Comparison of ENCODE assay signal across 16 mouse cellular contexts in the genomic region with DNA sequence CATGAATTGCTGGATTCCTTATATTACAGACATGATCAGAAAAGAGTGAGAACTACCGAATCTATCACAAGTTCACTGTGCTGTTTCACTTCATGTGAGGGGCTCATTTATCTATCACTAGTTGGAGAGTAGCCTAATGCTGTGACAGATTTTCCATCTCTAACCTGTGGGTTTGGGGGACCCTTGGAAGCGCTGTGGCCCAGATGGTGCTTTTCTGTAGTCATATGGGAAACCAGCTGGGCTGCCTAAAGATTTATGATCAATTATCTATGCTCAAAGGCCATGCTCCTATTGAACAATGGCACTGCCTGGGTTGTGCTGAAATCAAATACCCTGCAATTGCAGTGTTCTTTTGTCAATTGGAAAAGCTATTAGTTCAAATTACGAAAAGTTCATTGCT.
DNase-seq lines count a peak whose midpoint lies in the region; ATAC-seq and TF ChIP-seq lines count a peak whose summit lies in the region.
"Had no signal": no experiment of that assay in that cellular context is flagged by ENCODE, and none has a peak within 500 bp of the region (broad histone marks: within the 10 kb centered on the region; RNA-seq: fewer than 3 reads in every experiment).

No protein-coding gene starts in this region.

- TF ChIP-seq CTCF in forebrain, postnatal 0 days (IDR thresholded peaks at IDR 0.05; ENCODE audit: low read depth): no peak
- no peak for TF ChIP-seq CTCF in hindbrain, postnatal 0 days (IDR thresholded peaks at IDR 0.05; ENCODE audit: low read depth)

- H3K9me3 ChIP-seq in midbrain, embryonic 12.5 days: no peaks in the 10 kb centered on the region
- no peaks in the 10 kb centered on the region for H3K9me3 ChIP-seq in midbrain, embryonic 13.5 days
- no peaks in the 10 kb centered on the region for H3K9me3 ChIP-seq in forebrain, postnatal 0 days (ENCODE audit: low read length)
- H3K9me3 ChIP-seq in hindbrain, postnatal 0 days (ENCODE audit: low read length): no peaks in the 10 kb centered on the region
- H3K9me3 ChIP-seq in neural tube, embryonic 12.5 days: no peaks in the 10 kb centered on the region
- H3K9me3 ChIP-seq: heart, embryonic 12.5 days; liver, embryonic 15.5 days; stomach, embryonic 15.5 days had no signal

- no peak overlapping the region for H3K4me2 ChIP-seq in midbrain, embryonic 12.5 days (replicated peaks)
- H3K4me2 ChIP-seq in midbrain, embryonic 13.5 days (replicated peaks): no peak overlapping the region
- no peak overlapping the region for H3K4me2 ChIP-seq in forebrain, postnatal 0 days (ENCODE audit: low read depth)
- no peak overlapping the region for H3K4me2 ChIP-seq in hindbrain, postnatal 0 days (ENCODE audit: low read depth, low read length)
- no peak overlapping the region for H3K4me2 ChIP-seq in neural tube, embryonic 12.5 days (replicated peaks)
- H3K4me2 ChIP-seq: heart, embryonic 12.5 days; liver, embryonic 15.5 days; stomach, embryonic 15.5 days had no signal

- peak; percentile 71; the same call in 1 of the 2 replicates for ATAC-seq in midbrain, embryonic 12.5 days (ENCODE audit: low FRiP score, low read depth)
- no peak for ATAC-seq in midbrain, embryonic 13.5 days
- no peak for ATAC-seq in forebrain, postnatal 0 days
- no peak for ATAC-seq in hindbrain, postnatal 0 days
- ATAC-seq in neural tube, embryonic 12.5 days (ENCODE audit: low FRiP score, low read depth): peak; percentile 91

- H3K4me1 ChIP-seq in midbrain, embryonic 12.5 days: no peaks in the 10 kb centered on the region
- no peaks in the 10 kb centered on the region for H3K4me1 ChIP-seq in midbrain, embryonic 13.5 days (replicated peaks)
- no peaks in the 10 kb centered on the region for H3K4me1 ChIP-seq in forebrain, postnatal 0 days (ENCODE audit: insufficient read depth)
- H3K4me1 ChIP-seq in hindbrain, postnatal 0 days (ENCODE audit: insufficient read depth, low read length): no peaks in the 10 kb centered on the region
- H3K4me1 ChIP-seq in neural tube, embryonic 12.5 days: peaks cover 9% of the 10 kb centered on the region
- H3K4me1 ChIP-seq: heart, embryonic 12.5 days; liver, embryonic 15.5 days; stomach, embryonic 15.5 days had no signal

- 71% methylated on average over 3 of the region's 3 CpGs for WGBS in midbrain, embryonic 12.5 days
- 62% methylated on average over 3 of the region's 3 CpGs for WGBS in midbrain, embryonic 13.5 days
- 37% methylated on average over 3 of the region's 3 CpGs for WGBS in forebrain, postnatal 0 days
- 50% methylated on average over 3 of the region's 3 CpGs for WGBS in hindbrain, postnatal 0 days
- WGBS in neural tube, embryonic 12.5 days: 27% methylated on average over 3 of the region's 3 CpGs

- no peaks in the 10 kb centered on the region for H3K27me3 ChIP-seq in midbrain, embryonic 12.5 days
- H3K27me3 ChIP-seq in midbrain, embryonic 13.5 days: no peaks in the 10 kb centered on the region
- H3K27me3 ChIP-seq in forebrain, postnatal 0 days (ENCODE audit: insufficient read depth, low read length): no peaks in the 10 kb centered on the region
- no peaks in the 10 kb centered on the region for H3K27me3 ChIP-seq in hindbrain, postnatal 0 days (ENCODE audit: insufficient read depth, low read length)
- no peaks in the 10 kb centered on the region for H3K27me3 ChIP-seq in neural tube, embryonic 12.5 days (replicated peaks)
- H3K27me3 ChIP-seq: heart, embryonic 12.5 days; liver, embryonic 15.5 days; stomach, embryonic 15.5 days had no signal

- H3K36me3 ChIP-seq in midbrain, embryonic 12.5 days: no peaks in the 10 kb centered on the region
- H3K36me3 ChIP-seq in midbrain, embryonic 13.5 days: no peaks in the 10 kb centered on the region
- H3K36me3 ChIP-seq in forebrain, postnatal 0 days (ENCODE audit: insufficient read depth): no peaks in the 10 kb centered on the region
- H3K36me3 ChIP-seq in hindbrain, postnatal 0 days (ENCODE audit: insufficient read depth, low read length): no peaks in the 10 kb centered on the region
- H3K36me3 ChIP-seq in neural tube, embryonic 12.5 days: no peaks in the 10 kb centered on the region
- H3K36me3 ChIP-seq: heart, embryonic 12.5 days; liver, embryonic 15.5 days; stomach, embryonic 15.5 days had no signal

- peak; percentile 25 for DNase-seq in forebrain, postnatal 0 days
- DNase-seq in hindbrain, postnatal 0 days (ENCODE audit: low spot score): peak; percentile 42
- no peak for DNase-seq in lung, postnatal 4 days
- no peak for DNase-seq in right cerebral cortex, postnatal 14 days
- DNase-seq: adrenal gland, postnatal 25 days; gastrocnemius, postnatal 14 days; heart, postnatal 4 days; thymus, postnatal 14 days had no signal

- H3K9ac ChIP-seq in midbrain, embryonic 12.5 days (replicated peaks): no peak overlapping the region
- H3K9ac ChIP-seq in midbrain, embryonic 13.5 days (replicated peaks): no peak overlapping the region
- H3K9ac ChIP-seq in forebrain, postnatal 0 days: no peak overlapping the region
- no peak overlapping the region for H3K9ac ChIP-seq in hindbrain, postnatal 0 days (replicated peaks; ENCODE audit: low read length)
- H3K9ac ChIP-seq in neural tube, embryonic 12.5 days: no peak overlapping the region
- H3K9ac ChIP-seq: heart, embryonic 12.5 days; liver, embryonic 15.5 days; stomach, embryonic 15.5 days had no signal

- H3K27ac ChIP-seq in midbrain, embryonic 12.5 days (replicated peaks): no peak overlapping the region
- H3K27ac ChIP-seq in midbrain, embryonic 13.5 days: no peak overlapping the region
- no peak overlapping the region for H3K27ac ChIP-seq in forebrain, postnatal 0 days (ENCODE audit: low read depth, low read length)
- no peak overlapping the region for H3K27ac ChIP-seq in hindbrain, postnatal 0 days
- H3K27ac ChIP-seq in neural tube, embryonic 12.5 days: no peak overlapping the region
- H3K27ac ChIP-seq: layer of hippocampus, adult 2 months; liver, embryonic 15.5 days; stomach, embryonic 15.5 days had no signal

- no peak overlapping the region for H3K4me3 ChIP-seq in midbrain, embryonic 12.5 days
- H3K4me3 ChIP-seq in midbrain, embryonic 13.5 days (replicated peaks): no peak overlapping the region
- no peak overlapping the region for H3K4me3 ChIP-seq in forebrain, postnatal 0 days (ENCODE audit: low read depth, low read length)
- no peak overlapping the region for H3K4me3 ChIP-seq in hindbrain, postnatal 0 days (ENCODE audit: low read length)
- no peak overlapping the region for H3K4me3 ChIP-seq in neural tube, embryonic 12.5 days
- H3K4me3 ChIP-seq: erythroblast, embryonic 14.5 days; heart, embryonic 12.5 days; layer of hippocampus, adult 2 months; liver, embryonic 15.5 days; stomach, embryonic 15.5 days had no signal

Comparison
In these comparisons a context has a peak if more than half of its experiments do, and no peak if none do; other contexts are left out.
1. ATAC-seq: peak in midbrain, embryonic 12.5 days (single experiment) and neural tube, embryonic 12.5 days (single experiment); none in midbrain, embryonic 13.5 days (single experiment), forebrain, postnatal 0 days (single experiment) and hindbrain, postnatal 0 days (single experiment).
2. DNase-seq: peak in forebrain, postnatal 0 days (single experiment) and hindbrain, postnatal 0 days (single experiment); none in lung, postnatal 4 days (0 of 2) and right cerebral cortex, postnatal 14 days (single experiment).